Mouse (Mus musculus): ENCODE measurements around the gene Rnf31.

- no peak for TF ChIP-seq CTCF (IDR thresholded peaks at IDR 0.05; ENCODE audit: low read depth)
- peak; percentile 9; the same call in 1 of the 2 replicates for TF ChIP-seq EP300 (IDR thresholded peaks at IDR 0.05; ENCODE audit: low read depth)
Measured at GRCm38 (mm10) chr14:55584303-55584701, 7.2 kb upstream of the Rnf31 start.

Data from liver, embryonic 14.5 days (tissue).